Mouse (Mus musculus) spleen, adult 2 months (tissue): ENCODE measurements at regions not wholly inside any gene's neighbourhood (a gene's known extent, or its start where the extent isn't known, plus 50 kb on each side); places are given as distances from the start of the nearest gene placed in this dataset.
"Not testable (repeated sequence)": the region's sequence is repeated elsewhere in the genome, so short reads cannot be mapped to it uniquely, and the experiment has no call there.

ENCODE experiments used
- DNase-seq, 2 experiments: peaks; one replicate each; pipeline versions ENCODE4 v3.0.0 to v3.0.0-alpha.2; 2012 to 2021; ENCODE audit warnings: low spot score in 2 of 2, low read depth in 1 of 2
- H3K27ac ChIP-seq: fragments of 200-500 bp; 2 replicates; pipeline ENCODE4 v1.5.1; 2012; ENCODE audit warnings: low read length, inconsistent platforms; ENCODE audit not compliant: insufficient read depth
- H3K27me3 ChIP-seq: fragments of 200-500 bp; 2 replicates; pipeline ENCODE4 v1.6.1; 2012; ENCODE audit warnings: mild to moderate bottlenecking, moderate library complexity, low read length, inconsistent platforms; ENCODE audit not compliant: control insufficient read depth, insufficient read depth
- H3K36me3 ChIP-seq: fragments of 200-500 bp; 2 replicates; pipeline ENCODE4 v1.6.1; 2012; ENCODE audit warnings: mild to moderate bottlenecking, low read length, inconsistent platforms; ENCODE audit not compliant: control insufficient read depth, insufficient read depth
- H3K4me1 ChIP-seq: fragments of 200-500 bp; 2 replicates; pipeline ENCODE4 v1.6.1; 2011; ENCODE audit warnings: inconsistent platforms; ENCODE audit not compliant: control insufficient read depth, insufficient read depth, insufficient read length
- H3K4me3 ChIP-seq: fragments of 200-500 bp; 2 replicates; pipeline ENCODE4 v1.5.1; 2011; ENCODE audit warnings: mild to moderate bottlenecking, inconsistent platforms; ENCODE audit not compliant: insufficient read depth, insufficient read length; ENCODE audit errors: extremely low read depth
- CTCF ChIP-seq: fragments of 200-500 bp; IDR thresholded peaks from 2 replicates; pipeline ENCODE4 v1.5.1; 2011; ENCODE audit warnings: mild to moderate bottlenecking, inconsistent platforms; ENCODE audit not compliant: insufficient read depth, insufficient read length, insufficient replicate concordance; ENCODE audit errors: extremely low read depth
- POLR2A ChIP-seq: fragments of 200-500 bp; IDR thresholded peaks from 2 replicates; pipeline ENCODE4 v1.6.1; 2011; ENCODE audit warnings: low read depth, low read length, inconsistent platforms
- WGBS: fragments of 180-500 bp; shearing (Covaris S2); methylation state at CpG from one replicate; pipeline ENCODE4 v1.1.7; 2018; 5-methylcytosine and 5-hydroxymethylcytosine counted together

- Histone ChIP-seq H3K4me3 (peak overlapping the region; percentile 62; the same call in 1 of the 2 replicates), H3K4me1 (peaks cover 9% of the 10 kb centered on the region), H3K36me3 (no peaks in the 10 kb centered on the region), H3K27ac (no peak overlapping the region), H3K27me3 (peaks cover 11% of the 10 kb centered on the region)
- TF ChIP-seq CTCF (no peak), POLR2A (no peak)
- DNase-seq, result no peak
- 7% methylated on average over 49 of the region's 49 CpGs for WGBS
These were observed 83.0 kb downstream of the Ulbp1 start for GRCm38 (mm10) chr10:7390239-7391091.

DNA sequence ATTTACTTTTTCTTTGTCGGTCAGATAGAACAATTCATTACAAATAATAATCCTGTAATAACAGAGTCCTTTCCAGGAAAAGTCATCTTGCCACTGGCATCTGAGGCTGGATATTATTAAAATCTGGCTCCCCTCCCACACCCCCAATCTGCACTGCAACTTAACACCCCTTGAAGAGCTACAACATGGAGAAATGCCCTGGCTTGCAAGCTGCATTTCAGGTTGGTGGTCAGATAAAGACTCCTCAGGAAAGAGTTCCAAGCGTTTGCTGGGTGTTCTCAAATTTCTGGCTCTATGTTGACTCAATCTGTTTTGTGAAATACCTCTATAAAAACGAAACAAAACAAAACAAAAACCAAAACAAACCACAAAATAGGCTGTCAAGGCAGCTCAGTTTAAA lies 114.6 kb downstream of the Ulbp1 start:
- H3K4me3 ChIP-seq, H3K27ac ChIP-seq, DNase-seq, H3K36me3 ChIP-seq, H3K4me1 ChIP-seq, H3K27me3 ChIP-seq: not testable (repeated sequence)
- WGBS, result 60% methylated on average over 3 of the region's 3 CpGs

DNA sequence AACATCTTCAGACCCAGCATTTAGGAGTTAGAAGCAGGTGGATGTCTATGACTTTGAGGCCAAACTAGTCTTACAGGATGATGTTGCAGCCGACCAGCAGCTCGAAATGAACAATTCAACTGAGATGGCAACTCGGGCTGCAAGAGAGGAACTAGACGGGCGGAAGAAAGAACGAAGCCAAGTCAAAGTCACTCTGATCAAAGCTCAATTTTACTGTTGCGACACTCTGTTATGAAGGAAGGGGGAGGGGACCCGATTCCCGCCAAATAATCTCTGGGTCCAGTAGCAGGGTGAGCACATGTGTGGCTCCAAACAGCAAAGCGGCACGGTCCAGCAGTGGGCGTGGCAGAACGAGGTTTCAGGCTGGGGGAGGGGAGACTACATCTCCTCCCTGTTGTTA lies 129.1 kb downstream of the Ulbp1 start:
- not testable (repeated sequence) for H3K4me3 ChIP-seq, H3K27me3 ChIP-seq, H3K4me1 ChIP-seq, H3K27ac ChIP-seq, DNase-seq, H3K36me3 ChIP-seq
- WGBS, result 90% methylated on average over 13 of the region's 13 CpGs

GRCm38 (mm10) chr10:7343736-7344135 lies 129.7 kb downstream of the Ulbp1 start:
- not testable (repeated sequence) for H3K4me3 ChIP-seq, DNase-seq, H3K4me1 ChIP-seq, H3K27ac ChIP-seq, H3K27me3 ChIP-seq, H3K36me3 ChIP-seq
- WGBS, result 96% methylated on average over 8 of the region's 8 CpGs

- no peak overlapping the region for H3K27ac ChIP-seq
- DNase-seq, result peak; percentile 27 to 41
- no peaks in the 10 kb centered on the region for H3K4me1 ChIP-seq
- no peak overlapping the region for H3K4me3 ChIP-seq
- H3K36me3 ChIP-seq, result no peaks in the 10 kb centered on the region
- H3K27me3 ChIP-seq, result no peaks in the 10 kb centered on the region
- peak; percentile 57; the same call in 1 of the 2 replicates for TF ChIP-seq CTCF
- TF ChIP-seq POLR2A, result no peak
- 44% methylated on average over 11 of the region's 11 CpGs for WGBS
These were observed 121.2 kb upstream of the Cnksr3 start for GRCm38 (mm10) chr10:7333077-7333747.

DNA sequence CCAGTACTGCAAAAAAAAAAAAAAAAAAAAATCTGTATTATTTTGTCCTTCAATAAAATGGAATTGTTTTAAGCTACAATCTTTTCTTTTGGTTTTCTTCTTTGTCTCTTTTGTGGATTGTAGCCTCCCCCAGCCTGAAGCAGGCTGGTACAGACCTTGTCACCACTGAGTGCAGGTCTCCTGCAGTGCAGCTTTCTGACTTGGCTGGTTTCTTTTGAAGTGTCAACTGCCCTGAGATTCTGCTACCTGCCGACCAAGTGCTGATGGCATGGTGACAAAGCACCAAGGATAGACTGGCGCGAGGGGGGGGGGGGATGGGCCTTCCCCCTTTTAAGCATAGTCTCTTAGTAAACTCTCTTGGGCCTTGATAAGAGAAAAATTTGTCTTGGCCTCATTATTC lies 116.2 kb upstream of the Cnksr3 start:
- Histone ChIP-seq H3K4me1 (no peaks in the 10 kb centered on the region), H3K36me3 (no peaks in the 10 kb centered on the region), H3K27me3 (no peaks in the 10 kb centered on the region), H3K4me3 (no peak overlapping the region), H3K27ac (no peak overlapping the region)
- no peak for TF ChIP-seq POLR2A
- TF ChIP-seq CTCF, result no peak
- no peak for DNase-seq
- 66% methylated on average over 3 of the region's 3 CpGs for WGBS

DNA sequence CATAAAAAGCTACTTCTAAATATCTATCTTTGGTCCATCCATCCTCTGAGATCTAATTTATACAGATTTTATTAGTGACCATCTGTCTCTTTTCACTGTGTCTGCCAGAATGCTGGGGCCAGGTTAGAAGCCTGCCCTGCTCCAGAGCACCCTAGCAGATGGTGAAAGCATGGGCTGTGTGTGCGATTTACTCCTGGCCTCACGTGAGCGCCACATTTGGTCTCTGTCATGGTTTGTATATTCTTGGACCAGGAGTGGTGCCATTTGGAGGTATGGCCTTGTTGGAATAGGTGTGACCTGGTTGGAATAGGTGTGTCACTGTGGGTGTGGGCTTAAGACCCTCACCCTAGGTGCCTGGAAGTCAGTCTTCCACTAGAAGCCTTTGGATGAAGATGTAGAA lies 115.0 kb upstream of the Cnksr3 start:
- H3K27ac ChIP-seq, H3K36me3 ChIP-seq, DNase-seq, H3K4me1 ChIP-seq, H3K27me3 ChIP-seq, H3K4me3 ChIP-seq: not testable (repeated sequence)
- WGBS, result 100% methylated on average over 3 of the region's 3 CpGs
